Comparison of ENCODE assay signal across 8 mouse cellular contexts in the genomic region with DNA sequence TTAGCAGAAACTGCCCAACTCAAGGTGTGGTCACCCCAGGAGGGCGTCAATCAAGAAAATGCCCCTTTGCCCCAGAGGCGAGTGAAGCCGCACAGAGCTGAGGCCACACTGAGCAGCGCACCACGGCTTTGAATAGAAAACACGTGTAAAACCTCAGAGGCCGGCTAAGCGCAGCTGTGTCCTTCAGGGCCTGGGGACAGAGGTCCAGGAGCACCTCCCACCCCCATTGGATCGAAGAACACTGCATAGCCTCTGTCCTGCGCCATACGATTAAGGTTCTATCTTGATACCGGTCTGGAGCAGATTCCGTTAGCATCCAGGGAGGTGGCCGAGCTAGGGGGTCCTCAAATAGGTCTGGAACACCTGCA. TPM values are rescaled to one million over a fixed set of nuclear protein-coding genes. Genes with fewer than 3 reads are reported as not detected.
DNase-seq lines count a peak whose midpoint lies in the region; ATAC-seq and TF ChIP-seq lines count a peak whose summit lies in the region.

No protein-coding gene starts in this region.

- H3K4me3 ChIP-seq in hindbrain, embryonic 11.5 days (ENCODE audit: low read depth, low read length), result peak overlapping the region; percentile 39

- DNase-seq in layer of hippocampus, adult 9-11 months, result peak; percentile 14
- DNase-seq in layer of hippocampus, adult 9-10 months (ENCODE audit: low spot score), result no peak
- peak; percentile 14 for DNase-seq in brain, embryonic 14.5 days (ENCODE audit: low read depth)
- DNase-seq in hindbrain, embryonic 11.5 days (ENCODE audit: low spot score), result no peak
- peak; percentile 18 for DNase-seq in liver
- DNase-seq in neural tube, embryonic 10.5 days (ENCODE audit: extremely low spot score, low spot score), result peak; percentile 62
- no peak for DNase-seq in thymus, postnatal 25 days
- no peak for DNase-seq in testis, postnatal 14 days (ENCODE audit: low spot score)

- H3K27me3 ChIP-seq in hindbrain, embryonic 11.5 days (ENCODE audit: control insufficient read depth, insufficient read depth, low read length), result peaks cover 56% of the 10 kb centered on the region

- no peak overlapping the region for H3K27ac ChIP-seq in hindbrain, embryonic 11.5 days (ENCODE audit: low read depth, low read length)

- no peak for TF ChIP-seq CTCF in brain, embryonic 14.5 days (IDR thresholded peaks at IDR 0.05; ENCODE audit: borderline replicate concordance, extremely low read depth, insufficient read depth, insufficient read length)

- peak overlapping the region; percentile 27 for H3K4me2 ChIP-seq in hindbrain, embryonic 11.5 days (replicated peaks; ENCODE audit: low read depth, low read length)

- H3K4me1 ChIP-seq in hindbrain, embryonic 11.5 days (replicated peaks; ENCODE audit: control insufficient read depth, insufficient read depth, low read length), result 0 out of 2 replicates have a peak, but pooled peaks cover 2% of the 10 kb centered on the region

- no peaks in the 10 kb centered on the region for H3K9me3 ChIP-seq in hindbrain, embryonic 11.5 days (ENCODE audit: control insufficient read depth, low read length)

- H3K36me3 ChIP-seq in hindbrain, embryonic 11.5 days (ENCODE audit: control insufficient read depth, insufficient read depth, low read length), result no peaks in the 10 kb centered on the region

- H3K9ac ChIP-seq in hindbrain, embryonic 11.5 days (ENCODE audit: low read depth, low read length), result no peak overlapping the region

- WGBS in hindbrain, embryonic 11.5 days, result 1% methylated on average over 14 of the region's 14 CpGs

- peak; percentile 46; the same call in 1 of the 2 replicates for ATAC-seq in hindbrain, embryonic 11.5 days (ENCODE audit: low FRiP score)

- TF ChIP-seq POLR2A in brain, embryonic 14.5 days (IDR thresholded peaks at IDR 0.05; ENCODE audit: borderline replicate concordance, extremely low read depth, insufficient read depth, insufficient read length, poor library complexity, severe bottlenecking), result no peak

RNA-seq across cellular contexts. Expression of a gene that starts 0.7 kb away (rescaled TPM):
- 1.8 and 2.7 TPM in 2 replicates for polyA plus RNA-seq in brain, embryonic 14.5 days (2012; rRNA removed)
- polyA plus RNA-seq in hindbrain, embryonic 11.5 days (2014; fragmentation: Nextera tagmentation; extraction: Ambion mirVana), result 5.5 and 5.8 TPM in 2 replicates

RNA-seq across cellular contexts. Expression of a gene that starts 57.7 kb away (rescaled TPM):
- 18.5 and 28.8 TPM in 2 replicates for polyA plus RNA-seq in brain, embryonic 14.5 days (2012; rRNA removed)
- polyA plus RNA-seq in hindbrain, embryonic 11.5 days (2014; fragmentation: Nextera tagmentation; extraction: Ambion mirVana), result 73.5 and 79.9 TPM in 2 replicates

Comparison
In these comparisons a context has a peak if more than half of its experiments do, and no peak if none do; other contexts are left out.
1. DNase-seq: peak in layer of hippocampus, adult 9-11 months (single experiment), brain, embryonic 14.5 days (single experiment), liver (single experiment) and neural tube, embryonic 10.5 days (single experiment); none in layer of hippocampus, adult 9-10 months (single experiment), hindbrain, embryonic 11.5 days (single experiment), thymus, postnatal 25 days (single experiment) and testis, postnatal 14 days (single experiment).